Mouse (Mus musculus) forebrain, embryonic 12.5 days (tissue): ENCODE results near the gene Ulk4. TPM values are rescaled to one million over a fixed set of nuclear protein-coding genes. Genes with fewer than 3 reads are reported as not detected.
"Not testable (repeated sequence)": the region's sequence is repeated elsewhere in the genome, so short reads cannot be mapped to it uniquely, and the experiment has no call there.

Experiments
- ATAC-seq: fragments of 200-750 bp; cut with Nextera tagmentation; 2 replicates; pipeline ENCODE4 v1.8.0; 2017; ENCODE audit warnings: moderate TSS enrichment; ENCODE audit not compliant: low FRiP score
- H3K27ac ChIP-seq: fragments of 300-500 bp; sonication (generic); 2 replicates; pipeline ENCODE4 v1.5.1; 2016; ENCODE audit warnings: mild to moderate bottlenecking
- H3K27me3 ChIP-seq: fragments of 300-500 bp; sonication (generic); 2 replicates; pipeline ENCODE4 v1.6.1; 2016; ENCODE audit warnings: mild to moderate bottlenecking
- H3K36me3 ChIP-seq: fragments of 300-500 bp; sonication (generic); replicated peaks from 2 replicates; pipeline ENCODE4 v1.6.1; 2016; ENCODE audit warnings: mild to moderate bottlenecking
- H3K4me1 ChIP-seq: fragments of 300-500 bp; sonication (generic); 2 replicates; pipeline ENCODE4 v1.6.1; 2016
- H3K4me2 ChIP-seq: fragments of 300-500 bp; sonication (generic); 2 replicates; pipeline ENCODE4 v1.6.1; 2016; ENCODE audit warnings: mild to moderate bottlenecking, moderate library complexity
- H3K4me3 ChIP-seq: fragments of 300-500 bp; sonication (generic); replicated peaks from 2 replicates; pipeline ENCODE4 v1.5.1; 2016; ENCODE audit warnings: mild to moderate bottlenecking
- H3K9ac ChIP-seq: fragments of 300-500 bp; sonication (generic); 2 replicates; pipeline ENCODE4 v1.6.1; 2016; ENCODE audit warnings: mild to moderate bottlenecking
- H3K9me3 ChIP-seq: fragments of 300-500 bp; sonication (generic); 2 replicates; pipeline ENCODE4 v1.6.1; 2016
- WGBS: fragments of 180-500 bp; shearing (Covaris S2); methylation state at CpG from one replicate; pipeline ENCODE4 v1.1.7; 2016; 5-methylcytosine and 5-hydroxymethylcytosine counted together
- polyA plus RNA-seq: library from polyadenylated mRNA; unstranded; fragments of >200 nt; fragmentation: Nextera tagmentation; extraction: Ambion mirVana; gene quantifications from 2 replicates; pipeline ENCODE4 v1.2.1, GENCODE M21; 2016

The Ulk4 gene
- polyA plus RNA-seq, 1 experiment from 2014 or later, result 179 TPM

- no peaks in the 10 kb centered on the region for H3K36me3 ChIP-seq
- peaks cover 3% of the 10 kb centered on the region; the same call in 1 of the 2 replicates for H3K27me3 ChIP-seq
- no peak for ATAC-seq
- H3K4me2 ChIP-seq, result no peak overlapping the region
- H3K27ac ChIP-seq, result peak overlapping the region; percentile 61; the same call in 1 of the 2 replicates
- 0 out of 2 replicates have a peak overlapping the region, but pooled peaks have one; percentile 25 for H3K9ac ChIP-seq
- peaks cover 42% of the 10 kb centered on the region for H3K4me1 ChIP-seq
- no peaks in the 10 kb centered on the region for H3K9me3 ChIP-seq
- H3K4me3 ChIP-seq, result no peak overlapping the region
- WGBS, result 85% methylated on average over 12 of the region's 12 CpGs
Observed at GRCm38 (mm10) chr9:120930021-120930420, 347.0 kb downstream of the Ulk4 start.

DNA sequence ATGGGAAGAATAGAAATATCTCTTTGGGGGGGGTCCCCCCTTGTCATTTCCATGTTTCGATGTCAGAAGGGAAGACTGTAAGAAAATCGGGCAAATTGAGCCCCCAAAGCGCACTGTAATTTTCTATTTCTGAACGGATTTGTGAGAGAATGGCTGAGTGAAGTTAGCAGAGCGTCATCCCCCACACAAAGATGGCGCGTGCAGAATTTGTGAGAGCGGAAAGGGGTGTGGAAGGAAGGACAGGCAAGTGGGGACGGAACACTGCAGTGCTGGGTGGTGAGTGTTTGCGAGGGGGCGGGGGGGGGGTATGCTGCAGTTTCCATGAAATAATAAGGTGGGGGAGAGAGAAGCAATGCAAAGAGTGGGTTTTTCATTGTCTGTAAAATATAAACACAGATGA lies 347.9 kb downstream of the Ulk4 start, which contains the start of gene Ctnnb1:
TSS of gene Ctnnb1 (plus strand) at position 136 of the 400 bp plus-strand sequence.
- peak within 1 kb of the TSS; percentile 61 for H3K27ac ChIP-seq
- no peak within 1 kb of the TSS for H3K4me3 ChIP-seq

DNA sequence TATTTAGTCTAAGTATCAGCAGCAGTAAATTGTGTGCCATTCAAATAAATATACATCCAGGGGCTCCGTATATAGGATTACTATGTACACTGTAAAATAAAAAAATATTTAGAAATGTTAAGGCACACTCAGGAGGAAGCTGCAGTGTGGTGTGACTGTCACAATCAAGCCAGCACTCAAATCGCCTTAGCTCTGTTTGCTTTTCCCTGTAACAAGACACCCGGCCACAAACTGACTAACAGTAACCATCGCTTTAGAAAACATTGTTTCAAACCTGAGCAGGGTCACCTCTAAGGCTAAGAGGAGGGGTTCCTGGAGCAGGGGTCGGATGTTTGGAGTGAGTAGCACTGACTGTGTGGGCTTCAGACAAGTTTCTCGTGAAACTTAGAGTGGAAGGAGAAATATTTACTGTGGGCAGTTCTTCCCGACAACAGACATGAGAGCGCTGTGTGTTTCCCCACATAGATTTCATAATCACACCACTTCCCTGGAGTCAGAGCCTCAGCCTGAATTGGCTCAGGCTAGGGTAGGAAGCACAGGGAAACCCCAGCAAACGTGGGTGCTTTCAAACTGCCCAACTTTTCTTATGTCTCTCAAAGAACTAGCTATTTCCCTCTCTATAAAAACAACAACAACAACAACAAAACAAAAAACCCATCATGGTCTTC lies 349.9 kb downstream of the Ulk4 start:
- WGBS, result 29% methylated on average over 9 of the region's 9 CpGs
- no peak overlapping the region for H3K9ac ChIP-seq
- no peaks in the 10 kb centered on the region for H3K36me3 ChIP-seq
- no peak for ATAC-seq
- no peak overlapping the region for H3K4me2 ChIP-seq
- peaks cover 29% of the 10 kb centered on the region for H3K4me1 ChIP-seq
- no peak overlapping the region for H3K27ac ChIP-seq
- H3K9me3 ChIP-seq, result no peaks in the 10 kb centered on the region
- peaks cover 3% of the 10 kb centered on the region; the same call in 1 of the 2 replicates for H3K27me3 ChIP-seq
- H3K4me3 ChIP-seq, result no peak overlapping the region

More for the DNA sequence above, 347.9 kb downstream of the Ulk4 start, which contains the start of gene Ctnnb1:
- H3K9me3 ChIP-seq, result no peaks in the 10 kb centered on the region
- no peaks in the 10 kb centered on the region for H3K36me3 ChIP-seq
- ATAC-seq, result no peak
- peaks cover 39% of the 10 kb centered on the region for H3K4me1 ChIP-seq
- peaks cover 3% of the 10 kb centered on the region; the same call in 1 of the 2 replicates for H3K27me3 ChIP-seq
- peak within 1 kb of the TSS; percentile 31 for H3K4me2 ChIP-seq
- WGBS, result 41% methylated on average over 11 of the region's 11 CpGs
- H3K9ac ChIP-seq, result no peak within 1 kb of the TSS

DNA sequence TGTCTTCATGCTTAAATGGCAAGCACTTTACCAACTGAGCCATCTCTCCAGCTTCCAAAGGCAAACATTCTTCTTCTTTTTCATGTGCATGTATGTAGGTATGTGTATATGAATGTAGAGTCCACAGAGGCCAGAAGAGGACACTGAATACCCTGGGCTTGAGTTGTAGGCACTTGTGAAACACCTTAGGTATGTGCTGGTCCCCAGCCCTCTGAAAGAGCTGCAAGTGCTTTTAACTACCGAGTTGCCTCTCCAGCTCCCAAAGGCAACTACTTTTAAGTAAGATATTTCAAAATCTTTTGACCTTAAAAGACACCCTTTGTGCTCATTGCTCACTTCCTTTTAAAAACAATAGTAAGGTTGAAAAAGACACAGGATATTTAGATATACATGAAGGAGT lies 350.9 kb downstream of the Ulk4 start:
- H3K4me1 ChIP-seq, result peaks cover 27% of the 10 kb centered on the region
- H3K27me3 ChIP-seq, result peaks cover 3% of the 10 kb centered on the region; the same call in 1 of the 2 replicates
- H3K9me3 ChIP-seq, result no peaks in the 10 kb centered on the region
- H3K36me3 ChIP-seq, result no peaks in the 10 kb centered on the region
- no peak for ATAC-seq
- H3K4me3 ChIP-seq, result no peak overlapping the region
- no peak overlapping the region for H3K9ac ChIP-seq
- H3K27ac ChIP-seq, result no peak overlapping the region
- 69% methylated on average over 1 of the region's 1 CpGs for WGBS
- H3K4me2 ChIP-seq, result no peak overlapping the region

GRCm38 (mm10) chr9:120919130-120919529 lies 357.9 kb downstream of the Ulk4 start:
- Histone ChIP-seq H3K27me3 (no peaks in the 10 kb centered on the region), H3K4me3 (no peak overlapping the region), H3K4me2 (no peak overlapping the region), H3K9ac (no peak overlapping the region), H3K36me3 (no peaks in the 10 kb centered on the region), H3K27ac (no peak overlapping the region), H3K4me1 (no peaks in the 10 kb centered on the region), H3K9me3 (peaks cover 3% of the 10 kb centered on the region; the same call in 1 of the 2 replicates)
- WGBS, result 72% methylated on average over 5 of the region's 5 CpGs
- ATAC-seq, result no peak

- no peak overlapping the region for H3K27ac ChIP-seq
- no peak overlapping the region for H3K4me2 ChIP-seq
- H3K27me3 ChIP-seq, result no peaks in the 10 kb centered on the region
- H3K36me3 ChIP-seq, result no peaks in the 10 kb centered on the region
- ATAC-seq, result no peak
- no peak overlapping the region for H3K4me3 ChIP-seq
- 60% methylated on average over 6 of the region's 6 CpGs for WGBS
- peaks cover 3% of the 10 kb centered on the region; the same call in 1 of the 2 replicates for H3K9me3 ChIP-seq
- no peaks in the 10 kb centered on the region for H3K4me1 ChIP-seq
- no peak overlapping the region for H3K9ac ChIP-seq
Observed at GRCm38 (mm10) chr9:120918642-120919041, 358.4 kb downstream of the Ulk4 start.

DNA sequence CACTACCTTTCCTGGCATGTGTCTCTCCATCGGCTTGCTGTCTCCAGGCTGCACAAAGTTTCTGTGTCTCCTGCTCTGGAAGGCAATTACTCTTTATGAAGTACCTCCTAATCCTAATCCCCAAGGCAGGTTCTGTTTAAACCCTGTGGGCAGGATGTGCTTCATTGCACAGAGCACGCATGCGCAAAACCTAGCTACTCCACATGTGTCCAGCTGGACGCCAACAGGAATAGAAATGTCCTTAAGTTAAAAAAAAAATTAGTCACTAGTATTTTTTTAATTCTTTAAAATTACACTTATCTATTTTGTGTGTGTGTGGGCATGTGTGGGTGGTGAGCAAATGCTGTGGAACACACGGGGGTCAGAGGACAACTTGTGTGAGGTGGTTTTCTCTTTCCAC lies 358.8 kb downstream of the Ulk4 start:
- no peak overlapping the region for H3K27ac ChIP-seq
- H3K4me3 ChIP-seq, result no peak overlapping the region
- 86% methylated on average over 5 of the region's 5 CpGs for WGBS
- no peaks in the 10 kb centered on the region for H3K36me3 ChIP-seq
- peaks cover 3% of the 10 kb centered on the region; the same call in 1 of the 2 replicates for H3K9me3 ChIP-seq
- no peaks in the 10 kb centered on the region for H3K4me1 ChIP-seq
- no peak overlapping the region for H3K4me2 ChIP-seq
- no peak for ATAC-seq
- H3K27me3 ChIP-seq, result no peaks in the 10 kb centered on the region
- no peak overlapping the region for H3K9ac ChIP-seq

GRCm38 (mm10) chr9:120917619-120918018 lies 359.4 kb downstream of the Ulk4 start:
- H3K27ac ChIP-seq, H3K9ac ChIP-seq, H3K9me3 ChIP-seq, H3K27me3 ChIP-seq, H3K36me3 ChIP-seq, H3K4me3 ChIP-seq, H3K4me2 ChIP-seq, ATAC-seq, H3K4me1 ChIP-seq: not testable (repeated sequence)
- WGBS, result 94% methylated on average over 2 of the region's 2 CpGs

- H3K9me3 ChIP-seq, result peaks cover 3% of the 10 kb centered on the region; the same call in 1 of the 2 replicates
- no peaks in the 10 kb centered on the region for H3K4me1 ChIP-seq
- no peaks in the 10 kb centered on the region for H3K27me3 ChIP-seq
- no peaks in the 10 kb centered on the region for H3K36me3 ChIP-seq
- H3K4me2 ChIP-seq, result no peak overlapping the region
- H3K27ac ChIP-seq, result no peak overlapping the region
- WGBS, result 89% methylated on average over 14 of the region's 14 CpGs
- no peak for ATAC-seq
- H3K4me3 ChIP-seq, result no peak overlapping the region
- no peak overlapping the region for H3K9ac ChIP-seq
Observed at GRCm38 (mm10) chr9:120914877-120915459, 362.0 kb downstream of the Ulk4 start.

DNA sequence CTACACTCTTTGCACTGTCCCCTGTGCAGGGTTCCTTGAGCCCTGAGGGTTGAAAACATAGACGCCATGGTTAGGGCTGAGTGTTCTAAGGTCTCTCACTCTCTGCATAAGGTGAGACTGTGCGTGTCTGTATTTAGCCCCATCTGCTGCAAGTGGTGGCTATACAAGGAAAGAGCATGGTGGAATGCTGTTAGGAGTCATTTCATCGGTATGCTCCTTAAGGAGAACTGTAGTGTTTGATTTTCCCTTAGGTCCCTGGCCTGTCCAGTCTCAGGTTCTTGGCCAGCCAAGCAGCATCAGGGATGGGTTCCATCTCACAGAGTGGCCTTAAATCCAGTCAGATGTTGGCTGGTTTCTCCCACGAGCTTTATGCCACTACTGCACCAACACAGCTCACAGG lies 362.6 kb downstream of the Ulk4 start:
- Histone ChIP-seq H3K9ac (no peak overlapping the region), H3K9me3 (peaks cover 3% of the 10 kb centered on the region; the same call in 1 of the 2 replicates), H3K4me1 (no peaks in the 10 kb centered on the region), H3K27me3 (no peaks in the 10 kb centered on the region), H3K36me3 (no peaks in the 10 kb centered on the region), H3K4me2 (no peak overlapping the region), H3K4me3 (no peak overlapping the region), H3K27ac (no peak overlapping the region)
- no peak for ATAC-seq
- WGBS, result 90% methylated on average over 4 of the region's 4 CpGs

DNA sequence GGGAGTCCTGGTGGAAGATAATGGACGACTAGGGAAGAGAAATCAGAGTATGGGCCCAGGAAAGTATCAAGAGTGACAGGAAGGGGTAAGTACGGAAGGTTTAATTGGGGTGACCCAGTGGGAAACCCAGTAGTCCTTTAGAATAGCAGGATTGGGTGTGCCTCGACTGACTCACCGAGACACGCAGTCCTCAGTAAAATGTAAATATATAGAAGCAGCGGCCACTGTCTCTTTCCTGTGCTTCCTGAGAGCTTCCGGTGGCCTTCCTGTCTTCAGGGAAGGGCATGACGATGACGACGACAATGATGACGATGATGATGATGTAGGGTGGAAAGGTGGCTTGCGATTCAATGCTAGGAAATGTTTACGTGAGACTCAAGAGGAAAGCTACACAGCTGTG lies 363.8 kb downstream of the Ulk4 start:
- no peaks in the 10 kb centered on the region for H3K4me1 ChIP-seq
- peaks cover 3% of the 10 kb centered on the region; the same call in 1 of the 2 replicates for H3K9me3 ChIP-seq
- H3K27me3 ChIP-seq, result no peaks in the 10 kb centered on the region
- H3K36me3 ChIP-seq, result no peaks in the 10 kb centered on the region
- ATAC-seq, result no peak
- 89% methylated on average over 13 of the region's 13 CpGs for WGBS
- H3K4me3 ChIP-seq, result no peak overlapping the region
- no peak overlapping the region for H3K4me2 ChIP-seq
- no peak overlapping the region for H3K9ac ChIP-seq
- H3K27ac ChIP-seq, result no peak overlapping the region

- no peak overlapping the region for H3K27ac ChIP-seq
- no peaks in the 10 kb centered on the region for H3K9me3 ChIP-seq
- H3K4me2 ChIP-seq, result no peak overlapping the region
- H3K4me3 ChIP-seq, result no peak overlapping the region
- no peak for ATAC-seq
- no peaks in the 10 kb centered on the region for H3K36me3 ChIP-seq
- no peak overlapping the region for H3K9ac ChIP-seq
- no peaks in the 10 kb centered on the region for H3K4me1 ChIP-seq
- 84% methylated on average over 6 of the region's 6 CpGs for WGBS
- no peaks in the 10 kb centered on the region for H3K27me3 ChIP-seq
Observed at GRCm38 (mm10) chr9:120908461-120908860, 368.5 kb downstream of the Ulk4 start.
